Mouse (Mus musculus) megakaryocyte, embryonic 14.5 days (primary cell): Measurements from ENCODE around the gene Etl4.

Experiments used
- FLI1 ChIP-seq: IDR thresholded peaks from 2 replicates; pipeline ENCODE4 v1.6.1; 2012; ENCODE audit warnings: low read length, inconsistent platforms, mixed read lengths
- GATA1 ChIP-seq: IDR thresholded peaks from 3 replicates; pipeline ENCODE4 v1.6.1; 2012; ENCODE audit warnings: mixed read lengths, low read length, inconsistent platforms, borderline replicate concordance

DNA sequence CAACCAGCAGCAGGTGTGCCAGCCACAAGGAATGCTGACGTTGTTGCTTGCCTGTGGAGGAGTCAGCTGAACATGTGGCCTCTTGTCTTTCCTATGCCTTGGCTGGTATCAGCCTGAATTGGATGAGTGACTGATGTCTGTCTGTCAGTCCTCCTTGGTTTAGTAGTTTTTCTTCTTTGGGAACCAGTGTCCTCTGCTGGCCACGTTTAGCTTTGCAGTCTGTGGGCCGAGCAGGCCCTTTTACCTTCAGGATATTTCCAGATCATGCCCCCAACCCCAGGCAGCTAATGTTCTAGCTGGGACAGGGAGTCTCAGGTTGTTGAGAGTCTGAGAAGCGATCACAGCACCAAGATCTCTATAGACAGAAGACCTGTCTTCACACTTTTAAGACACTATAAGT is 18.7 kb upstream of the Etl4 start:
- no peak for TF ChIP-seq GATA1
- no peak for TF ChIP-seq FLI1
